Mouse (Mus musculus) neural tube, embryonic 13.5 days (tissue): Measurements from ENCODE around the gene Olfr2. TPM values are rescaled to one million over a fixed set of nuclear protein-coding genes. Genes with fewer than 3 reads are reported as not detected.

Source experiments
- ATAC-seq: fragments of 200-750 bp; cut with Nextera tagmentation; 2 replicates; pipeline ENCODE4 v1.8.0; 2017; ENCODE audit warnings: low read depth, mild to moderate bottlenecking, moderate TSS enrichment, moderate library complexity
- H3K27ac ChIP-seq: fragments of 300-500 bp; sonication (generic); replicated peaks from 2 replicates; pipeline ENCODE4 v1.5.1; 2015; ENCODE audit warnings: moderate library complexity, mild to moderate bottlenecking, inconsistent platforms
- H3K27me3 ChIP-seq: fragments of 300-500 bp; sonication (generic); 2 replicates; pipeline ENCODE4 v1.6.1; 2015; ENCODE audit warnings: mild to moderate bottlenecking, inconsistent platforms
- H3K36me3 ChIP-seq: fragments of 300-500 bp; sonication (generic); 2 replicates; pipeline ENCODE4 v1.6.1; 2015; ENCODE audit warnings: mild to moderate bottlenecking, inconsistent platforms
- H3K4me1 ChIP-seq: fragments of 300-500 bp; sonication (generic); replicated peaks from 2 replicates; pipeline ENCODE4 v1.6.1; 2015; ENCODE audit warnings: inconsistent platforms
- H3K4me2 ChIP-seq: fragments of 300-500 bp; sonication (generic); 2 replicates; pipeline ENCODE4 v1.6.1; 2015; ENCODE audit warnings: inconsistent platforms, mild to moderate bottlenecking, moderate library complexity
- H3K4me3 ChIP-seq: fragments of 300-500 bp; sonication (generic); 2 replicates; pipeline ENCODE4 v1.5.1; 2015; ENCODE audit warnings: mild to moderate bottlenecking, inconsistent platforms
- H3K9ac ChIP-seq: fragments of 300-500 bp; sonication (generic); 2 replicates; pipeline ENCODE4 v1.6.1; 2015; ENCODE audit warnings: moderate library complexity, mild to moderate bottlenecking, inconsistent platforms
- H3K9me3 ChIP-seq: fragments of 300-500 bp; sonication (generic); 2 replicates; pipeline ENCODE4 v1.6.1; 2016; ENCODE audit warnings: inconsistent platforms
- WGBS: fragments of 180-500 bp; shearing (Covaris S2); methylation state at CpG from one replicate; pipeline ENCODE4 v1.1.7; 2015; 5-methylcytosine and 5-hydroxymethylcytosine counted together
- polyA plus RNA-seq: library from polyadenylated mRNA; unstranded; fragments of >200 nt; fragmentation: Nextera tagmentation; extraction: Ambion mirVana; gene quantifications from 2 replicates; pipeline ENCODE4 v1.2.1, GENCODE M21; 2015

Gene Olfr2
- polyA plus RNA-seq, 1 experiment from 2014 or later, result not detected

DNA sequence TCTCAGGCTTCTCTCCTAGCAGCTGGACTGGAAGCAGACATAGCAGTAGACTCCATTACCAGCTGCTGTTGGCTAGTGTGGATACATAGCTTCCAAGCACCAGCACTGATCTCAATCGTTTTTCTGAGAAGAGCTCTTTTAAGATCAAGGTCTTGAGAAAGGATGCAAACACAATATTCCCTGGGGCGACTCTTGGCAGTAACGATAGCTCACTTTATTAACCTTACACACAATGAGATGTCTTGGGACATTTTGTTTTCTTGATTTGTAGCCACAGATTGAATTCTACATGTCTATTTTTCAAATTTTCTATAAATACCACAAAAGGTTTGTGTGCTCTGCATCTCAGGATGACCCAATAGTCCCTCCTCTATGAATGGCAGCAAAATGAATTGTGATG lies 57.7 kb downstream of the Olfr2 start, which contains the start of gene Olfr710:
Olfr710 (minus strand) TSS at position 101 of the 400 bp plus-strand sequence.
- 78% methylated on average over 3 of the region's 3 CpGs for WGBS
- Histone ChIP-seq H3K9ac (no peak within 1 kb of the TSS), H3K9me3 (no peaks in the 10 kb centered on the region), H3K27me3 (no peaks in the 10 kb centered on the region), H3K4me2 (no peak within 1 kb of the TSS), H3K4me1 (no peaks in the 10 kb centered on the region), H3K4me3 (no peak within 1 kb of the TSS), H3K27ac (no peak within 1 kb of the TSS), H3K36me3 (no peaks in the 10 kb centered on the region)
- ATAC-seq, result no peak

Other genes starting within 250 kb of the Olfr2 start
- not detected in 2 replicates for gene Olfr699, start 212.9 kb downstream of the Olfr2 start, polyA plus RNA-seq
- not detected in 2 replicates for gene Olfr700, start 197.2 kb downstream of the Olfr2 start, polyA plus RNA-seq
- gene Olfr701, start 191.9 kb downstream of the Olfr2 start, polyA plus RNA-seq, result not detected in 2 replicates
- not detected in 2 replicates for gene Olfr702, start 172.2 kb downstream of the Olfr2 start, polyA plus RNA-seq
- gene Olfr703, start 162.7 kb downstream of the Olfr2 start, polyA plus RNA-seq, result not detected in 2 replicates
- not detected in 2 replicates for gene Olfr704, start 142.9 kb downstream of the Olfr2 start, polyA plus RNA-seq
- not detected in 2 replicates for gene Olfr705, start 129.2 kb downstream of the Olfr2 start, polyA plus RNA-seq
- not detected in 2 replicates for gene Olfr706, start 117.9 kb downstream of the Olfr2 start, polyA plus RNA-seq
- gene Olfr707, start 104.8 kb downstream of the Olfr2 start, polyA plus RNA-seq, result not detected in 2 replicates
- not detected in 2 replicates for gene Olfr1532-ps1, start 98.1 kb downstream of the Olfr2 start, polyA plus RNA-seq
- not detected in 2 replicates for gene Olfr709-ps1, start 73.9 kb downstream of the Olfr2 start, polyA plus RNA-seq
- gene Olfr710, start 57.8 kb downstream of the Olfr2 start, polyA plus RNA-seq, result not detected in 2 replicates
- gene Olfr6, start 42.1 kb downstream of the Olfr2 start, polyA plus RNA-seq, result not detected in 2 replicates
- gene Olfr711, start 30.6 kb downstream of the Olfr2 start, polyA plus RNA-seq, result not detected in 2 replicates
- not detected in 2 replicates for gene Olfr713, start 25.1 kb upstream of the Olfr2 start, polyA plus RNA-seq
- not detected in 2 replicates for gene Olfr714, start 64.9 kb upstream of the Olfr2 start, polyA plus RNA-seq
- not detected in 2 replicates for gene Olfr17, start 87.1 kb upstream of the Olfr2 start, polyA plus RNA-seq
- gene Olfr715b, start 104.3 kb upstream of the Olfr2 start, polyA plus RNA-seq, result not detected in 2 replicates
- not detected in 2 replicates for gene Olfr715, start 125.0 kb upstream of the Olfr2 start, polyA plus RNA-seq
- gene Olfr716, start 132.3 kb upstream of the Olfr2 start, polyA plus RNA-seq, result not detected in 2 replicates
- not detected in 2 replicates for gene Nlrp14, start 160.9 kb upstream of the Olfr2 start, polyA plus RNA-seq
- gene Rbmxl2, start 203.4 kb upstream of the Olfr2 start, polyA plus RNA-seq, result not detected in 2 replicates